Mouse (Mus musculus): ENCODE measurements around the gene Topbp1.

DNA sequence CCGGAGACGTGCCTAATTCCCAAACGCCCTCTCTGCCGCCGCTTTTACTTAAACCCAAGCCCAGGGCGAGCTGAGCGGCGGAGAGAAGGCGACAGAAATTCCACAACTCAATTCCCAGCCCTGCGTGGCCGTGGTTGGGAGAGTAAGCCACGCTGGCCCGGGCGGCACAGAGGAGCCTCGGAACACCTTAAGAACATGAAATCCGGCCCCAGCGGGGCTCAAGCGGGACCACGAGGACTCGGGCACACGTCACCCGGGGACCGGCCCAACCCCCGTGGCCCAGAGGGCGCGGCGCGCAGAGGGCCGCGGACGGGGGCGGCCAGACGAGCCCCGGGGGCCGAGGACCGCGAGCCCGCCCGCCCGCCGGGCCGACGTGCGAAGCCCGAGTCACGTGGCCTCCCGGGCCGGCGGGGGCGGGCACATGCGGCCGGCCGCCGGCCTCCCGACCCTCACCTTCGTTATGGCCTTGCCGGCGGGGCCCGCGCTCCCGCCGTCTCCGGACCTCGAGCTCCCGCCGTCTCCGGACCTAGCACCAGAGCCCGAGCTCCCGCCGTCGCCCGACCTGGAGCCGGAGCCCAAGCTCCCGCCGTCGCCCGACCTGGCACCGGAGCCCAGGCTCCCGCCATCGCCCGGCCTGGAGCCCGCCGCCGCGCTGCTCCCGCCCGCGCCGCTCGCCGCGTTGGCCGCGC is 59.7 kb downstream of the Topbp1 start:
- TF ChIP-seq POLR2A (IDR thresholded peaks at IDR 0.05; ENCODE audit: extremely low read depth, insufficient read depth, low read length) (0 out of 2 replicates have a peak, but pooled peaks have one; percentile 22), CTCF (IDR thresholded peaks at IDR 0.05; ENCODE audit: low read depth, low read length) (no peak)

All from liver, adult 2 months (tissue).